Mouse (Mus musculus) lung, postnatal 0 days (tissue): ENCODE results near the gene Xlr5a. TPM values are rescaled to one million over a fixed set of nuclear protein-coding genes. Genes with fewer than 3 reads are reported as not detected.
"Not testable (repeated sequence)": the region's sequence is repeated elsewhere in the genome, so short reads cannot be mapped to it uniquely, and the experiment has no call there.

ENCODE experiments used
- ATAC-seq: fragments of 200-750 bp; cut with Nextera tagmentation; 2 replicates; pipeline ENCODE4 v1.8.0; 2017; ENCODE audit warnings: moderate library complexity
- DNase-seq: peaks from one replicate; pipeline ENCODE4 v3.0.0-alpha.2; 2016; ENCODE audit warnings: low spot score
- H3K27ac ChIP-seq: fragments of 300-500 bp; sonication (generic); 2 replicates; pipeline ENCODE4 v1.5.1; 2014; ENCODE audit warnings: antibody characterized with exemption, mild to moderate bottlenecking, low read length, mixed read lengths
- H3K27me3 ChIP-seq: fragments of 300-500 bp; sonication (generic); replicated peaks from 2 replicates; pipeline ENCODE4 v1.6.1; 2014; ENCODE audit warnings: low read length, mixed read lengths; ENCODE audit not compliant: insufficient read depth
- H3K36me3 ChIP-seq: fragments of 300-500 bp; sonication (generic); 2 replicates; pipeline ENCODE4 v1.6.1; 2014; ENCODE audit warnings: low read length, mixed read lengths; ENCODE audit not compliant: insufficient read depth
- H3K4me1 ChIP-seq: fragments of 300-500 bp; sonication (generic); 2 replicates; pipeline ENCODE4 v1.6.1; 2014; ENCODE audit warnings: antibody characterized with exemption, low read depth, low read length, mixed read lengths; ENCODE audit not compliant: insufficient read depth
- H3K4me2 ChIP-seq: fragments of 300-500 bp; sonication (generic); replicated peaks from 2 replicates; pipeline ENCODE4 v1.6.1; 2014; ENCODE audit warnings: low read depth, mild to moderate bottlenecking, low read length, moderate library complexity, mixed read lengths
- H3K4me3 ChIP-seq: fragments of 300-500 bp; sonication (generic); 2 replicates; pipeline ENCODE4 v1.5.1; 2014; ENCODE audit warnings: low read depth, low read length
- H3K9ac ChIP-seq: fragments of 300-500 bp; sonication (generic); replicated peaks from 2 replicates; pipeline ENCODE4 v1.6.1; 2014; ENCODE audit warnings: low read depth, mild to moderate bottlenecking
- H3K9me3 ChIP-seq: fragments of 300-500 bp; sonication (generic); 2 replicates; pipeline ENCODE4 v1.6.1; 2016; ENCODE audit warnings: low read length, mixed read lengths
- CTCF ChIP-seq: IDR thresholded peaks from 2 replicates; pipeline ENCODE4 v1.5.1; 2016; ENCODE audit warnings: antibody characterized with exemption, mild to moderate bottlenecking
- EP300 ChIP-seq: IDR thresholded peaks from 2 replicates; pipeline ENCODE4 v1.6.1; 2016; ENCODE audit warnings: antibody characterized with exemption, mild to moderate bottlenecking, control low read depth
- WGBS: fragments of 180-500 bp; shearing (Covaris S2); extraction: QIAGEN DNeasy Blood & Tissue Kit; methylation state at CpG from one replicate; pipeline ENCODE4 v1.1.7; 2014; 5-methylcytosine and 5-hydroxymethylcytosine counted together
- polyA plus RNA-seq: library from polyadenylated mRNA; unstranded; fragments of >200 nt; fragmentation: Nextera tagmentation; extraction: Ambion mirVana; gene quantifications from 2 replicates; pipeline ENCODE4 v1.2.1, GENCODE M21; 2015

Xlr5a gene
- polyA plus RNA-seq, 1 experiment from 2014 or later, result not detected

DNA sequence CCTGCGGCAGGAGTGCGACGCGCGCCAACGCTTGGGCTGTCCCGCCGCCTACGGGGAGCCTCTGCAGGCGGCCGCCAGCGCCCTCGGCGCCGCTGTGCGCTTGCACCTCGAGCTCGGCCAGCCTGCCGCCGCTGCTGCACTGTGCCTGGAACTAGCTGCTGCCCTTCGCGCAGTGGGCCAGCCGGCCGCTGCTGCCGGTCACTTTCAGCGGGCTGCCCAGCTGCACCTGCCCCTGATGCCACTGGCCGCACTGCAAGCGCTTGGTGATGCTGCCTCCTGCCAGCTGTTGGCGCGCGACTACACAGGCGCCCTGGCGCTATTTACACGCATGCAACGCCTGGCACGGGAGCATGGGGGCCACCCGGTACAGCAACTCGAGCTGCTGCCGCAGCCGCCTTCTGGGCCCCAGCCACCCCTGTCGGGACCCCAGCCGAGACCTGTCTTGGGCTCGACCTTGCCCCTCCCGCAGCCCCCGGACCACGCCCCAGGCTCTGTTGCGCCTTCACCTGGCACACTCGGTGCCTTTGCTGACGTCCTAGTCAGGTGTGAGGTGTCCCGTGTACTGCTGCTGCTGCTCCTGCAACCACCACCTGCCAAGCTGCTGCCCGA is 64.1 kb downstream of the Xlr5a start:
- no peaks in the 10 kb centered on the region for H3K4me1 ChIP-seq
- H3K27ac ChIP-seq, result peak overlapping the region; percentile 90
- TF ChIP-seq EP300, result no peak
- TF ChIP-seq CTCF, result peak; percentile 29
- H3K9ac ChIP-seq, result peak overlapping the region; percentile 39; the same call in 1 of the 2 replicates
- H3K4me2 ChIP-seq, result peak overlapping the region; percentile 74
- H3K36me3 ChIP-seq, result no peaks in the 10 kb centered on the region
- WGBS, result 20% methylated on average over 26 of the region's 51 CpGs
- no peaks in the 10 kb centered on the region for H3K9me3 ChIP-seq
- H3K4me3 ChIP-seq, result peak overlapping the region; percentile 52
- ATAC-seq, result peak; percentile 55
- peak; percentile 47 for DNase-seq
- H3K27me3 ChIP-seq, result 0 out of 2 replicates have a peak, but pooled peaks cover 2% of the 10 kb centered on the region

DNA sequence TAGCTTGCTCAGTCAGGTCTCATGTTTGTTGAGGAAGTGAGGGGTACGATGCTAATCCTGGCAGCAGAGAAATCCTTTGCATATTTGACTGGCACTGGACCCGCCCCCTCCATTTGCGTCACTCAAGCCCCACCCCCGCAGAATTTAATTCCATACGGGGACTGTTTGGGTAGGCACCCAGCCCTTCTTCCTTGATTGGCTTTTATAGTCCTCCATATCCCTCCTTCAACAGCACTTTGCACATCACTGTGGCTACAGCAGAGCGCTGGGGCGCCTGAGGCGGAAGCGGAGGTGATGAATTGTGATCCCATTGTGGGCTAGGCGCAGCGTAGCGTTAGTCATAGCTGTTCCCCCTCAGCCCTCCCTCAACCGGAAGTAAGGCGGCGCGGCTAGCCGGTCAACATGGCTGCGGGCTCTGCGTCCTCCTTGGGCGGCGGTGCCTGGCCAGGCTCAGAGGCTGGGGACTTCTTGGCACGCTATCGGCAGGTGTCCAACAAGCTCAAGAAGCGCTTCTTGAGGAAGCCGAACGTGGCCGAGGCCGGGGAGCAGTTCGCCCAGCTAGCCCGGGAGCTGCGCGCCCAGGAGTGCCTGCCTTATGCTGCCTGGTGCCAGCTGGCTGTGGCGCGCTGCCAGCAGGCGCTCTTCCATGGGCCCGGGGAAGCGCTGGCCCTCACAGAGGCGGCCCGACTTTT is 64.7 kb downstream of the Xlr5a start, which contains the start of gene F8a:
F8a (plus strand) TSS at position 378 of the 692 bp plus-strand sequence.
- no peaks in the 10 kb centered on the region for H3K9me3 ChIP-seq
- H3K4me1 ChIP-seq, result no peaks in the 10 kb centered on the region
- 10% methylated on average over 31 of the region's 39 CpGs for WGBS
- H3K27ac ChIP-seq, result peak within 1 kb of the TSS; percentile 90
- peak; percentile 90 for DNase-seq
- peak within 1 kb of the TSS; percentile 39; the same call in 1 of the 2 replicates for H3K9ac ChIP-seq
- H3K27me3 ChIP-seq, result 0 out of 2 replicates have a peak, but pooled peaks cover 2% of the 10 kb centered on the region
- TF ChIP-seq CTCF, result no peak
- peak within 1 kb of the TSS; percentile 74 for H3K4me2 ChIP-seq
- no peaks in the 10 kb centered on the region for H3K36me3 ChIP-seq
- H3K4me3 ChIP-seq, result peak within 1 kb of the TSS; percentile 52
- ATAC-seq, result peak; percentile 96

DNA sequence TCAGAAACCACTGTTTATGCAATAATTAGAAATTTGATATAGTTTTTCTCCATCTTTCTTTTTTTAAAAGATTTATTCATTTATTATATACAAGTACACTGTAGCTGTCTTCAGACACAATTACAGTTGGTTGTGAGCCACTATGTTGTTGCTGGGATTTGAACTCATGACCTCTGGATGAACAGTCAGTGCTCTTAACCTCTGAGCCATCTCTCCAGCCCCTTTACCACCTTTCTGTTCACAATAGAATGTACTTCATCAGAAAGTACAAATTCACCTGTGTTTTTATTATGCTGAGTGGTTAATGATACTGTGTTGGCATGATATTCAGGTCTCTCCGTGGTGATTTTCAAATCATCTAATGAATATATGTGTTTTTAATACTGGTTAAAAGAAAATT is 67.4 kb downstream of the Xlr5a start:
- Histone ChIP-seq H3K9me3 (no peaks in the 10 kb centered on the region), H3K4me1 (no peaks in the 10 kb centered on the region), H3K36me3 (no peaks in the 10 kb centered on the region), H3K27ac (no peak overlapping the region), H3K27me3 (0 out of 2 replicates have a peak, but pooled peaks cover 2% of the 10 kb centered on the region), H3K4me3 (no peak overlapping the region), H3K9ac (no peak overlapping the region), H3K4me2 (no peak overlapping the region)
- DNase-seq (peak; percentile 2), ATAC-seq (no peak)
- TF ChIP-seq EP300 (no peak), CTCF (no peak)
- whole genome bisulfite sequencing, result 30% methylated on average over 1 of the region's 1 CpGs

DNA sequence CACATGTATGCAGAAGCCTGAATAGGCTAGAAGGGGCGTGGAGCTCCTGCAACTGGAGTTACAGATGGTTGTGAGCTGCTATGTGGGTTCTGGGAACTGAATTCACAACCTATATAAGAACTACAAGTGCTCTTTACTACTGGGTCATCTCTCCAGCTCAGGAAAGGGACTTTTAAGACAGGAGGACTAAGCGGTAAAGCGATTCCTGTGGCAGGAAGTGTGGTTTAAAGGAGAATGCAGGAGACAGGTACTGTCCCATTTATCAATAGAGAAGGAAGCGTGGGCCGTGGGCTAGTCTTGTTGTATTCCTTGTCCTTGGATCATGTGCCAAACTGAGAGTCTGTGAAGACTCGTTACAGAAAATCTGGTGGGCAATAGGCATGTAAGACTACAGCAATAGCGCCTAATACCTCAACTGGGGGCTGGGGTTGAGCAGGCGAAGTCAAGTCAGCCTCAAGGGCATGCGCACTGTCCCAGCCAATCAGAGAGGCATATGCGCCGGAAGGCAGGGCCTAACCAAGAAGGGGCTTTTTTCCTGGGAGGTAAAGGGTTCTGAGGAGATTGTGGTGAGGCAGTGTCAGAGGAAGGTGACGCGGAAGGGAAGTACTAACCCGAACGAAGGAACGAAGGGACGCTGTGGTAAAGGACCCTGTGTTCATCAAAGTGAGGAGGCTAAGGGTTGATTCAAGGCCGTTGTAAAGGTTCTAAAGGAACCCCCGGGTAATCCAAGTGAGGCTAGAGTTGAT is 78.8 kb downstream of the Xlr5a start, which contains the start of gene Xlr4b:
Xlr4b (plus strand) TSS at position 515 of the 746 bp plus-strand sequence.
- 55% methylated on average over 8 of the region's 19 CpGs for WGBS
- H3K4me1 ChIP-seq, H3K4me3 ChIP-seq, H3K9ac ChIP-seq, H3K9me3 ChIP-seq, H3K4me2 ChIP-seq, H3K27me3 ChIP-seq, ATAC-seq, DNase-seq, H3K36me3 ChIP-seq, H3K27ac ChIP-seq: not testable (repeated sequence)

DNA sequence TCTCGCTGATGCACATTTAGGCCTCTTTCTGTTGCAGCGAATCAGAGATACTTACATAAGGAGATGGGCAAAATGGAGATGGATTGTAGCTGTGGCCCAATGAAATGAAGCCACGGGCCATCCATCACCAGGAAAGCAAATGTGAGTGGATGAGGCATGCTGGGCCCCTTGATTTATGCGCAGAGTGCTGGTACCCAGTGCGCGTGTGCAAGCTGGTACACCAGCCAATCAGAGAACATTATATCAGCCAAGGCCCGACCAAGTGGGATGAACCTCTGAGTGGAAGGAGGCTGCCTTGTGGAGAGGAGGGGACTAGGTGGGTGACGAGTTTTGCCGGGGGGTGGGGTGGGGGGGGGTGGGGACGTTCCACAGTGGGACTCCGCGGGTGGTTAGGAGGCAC is 100.8 kb downstream of the Xlr5a start, which contains the start of gene Xlr3b:
Xlr3b (plus strand) TSS at position 274 of the 400 bp plus-strand sequence.
- H3K9me3 ChIP-seq, H3K9ac ChIP-seq, H3K36me3 ChIP-seq, H3K4me2 ChIP-seq, H3K4me1 ChIP-seq, H3K27me3 ChIP-seq, H3K4me3 ChIP-seq, H3K27ac ChIP-seq: not testable (repeated sequence)
- ATAC-seq (peak; percentile 14; the same call in 1 of the 2 replicates), DNase-seq (peak; percentile 4)
- 80% methylated on average over 7 of the region's 12 CpGs for WGBS

DNA sequence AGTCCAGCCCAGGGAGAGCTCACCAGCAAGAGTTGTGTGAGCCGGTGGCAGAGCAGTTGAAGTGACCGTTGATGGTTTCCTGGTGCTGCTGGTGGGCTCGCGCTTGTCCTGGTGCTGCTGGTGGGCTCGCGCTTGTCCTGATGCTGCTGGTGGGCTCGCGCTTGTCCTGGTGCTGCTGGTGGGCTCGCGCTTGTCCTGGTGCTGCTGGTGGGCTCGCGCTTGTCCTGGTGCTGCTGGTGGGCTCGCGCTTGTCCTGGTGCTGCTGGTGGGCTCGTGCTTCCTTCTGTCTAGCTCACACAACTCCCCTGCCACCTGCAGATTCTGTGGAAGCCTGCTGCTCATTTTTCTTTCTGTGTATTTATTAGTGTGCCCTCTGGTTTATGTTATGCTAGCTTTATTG is 115.9 kb downstream of the Xlr5a start, which contains the start of gene Spin2d:
Spin2d (minus strand) TSS at position 101 of the 400 bp plus-strand sequence.
- H3K36me3 ChIP-seq, H3K9me3 ChIP-seq, H3K4me1 ChIP-seq, ATAC-seq, H3K27me3 ChIP-seq, DNase-seq, H3K4me3 ChIP-seq, H3K9ac ChIP-seq, H3K4me2 ChIP-seq, H3K27ac ChIP-seq: not testable (repeated sequence)
- WGBS, result 47% methylated on average over 3 of the region's 15 CpGs

DNA sequence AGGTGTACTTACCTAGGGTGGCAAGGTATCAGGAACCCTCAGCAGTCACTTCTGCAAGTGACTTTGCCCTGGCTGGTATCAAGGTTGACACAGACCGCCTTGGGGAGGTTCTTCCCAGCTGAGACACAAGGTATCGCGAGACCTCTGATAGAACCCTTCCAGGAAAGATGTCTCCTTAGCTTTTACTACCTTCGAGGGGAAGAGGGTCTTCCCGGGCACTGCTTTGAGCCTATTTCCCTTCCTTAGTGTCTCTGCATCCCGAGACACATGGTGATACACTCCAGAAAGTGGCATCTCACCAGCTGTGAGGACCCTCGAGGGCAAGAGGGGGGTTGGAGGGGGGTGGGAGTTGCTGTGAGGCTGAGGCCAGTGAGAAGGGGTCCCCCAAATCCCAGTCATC is 143.4 kb downstream of the Xlr5a start, which contains the start of gene DXBay18:
DXBay18 (minus strand) TSS at position 101 of the 400 bp plus-strand sequence.
- no CpG with 5 or more reads among the region's 7 CpGs for WGBS
- not testable (repeated sequence) for H3K4me3 ChIP-seq, H3K9me3 ChIP-seq, H3K36me3 ChIP-seq, H3K4me1 ChIP-seq, ATAC-seq, DNase-seq, H3K4me2 ChIP-seq, H3K27me3 ChIP-seq, H3K27ac ChIP-seq, H3K9ac ChIP-seq

DNA sequence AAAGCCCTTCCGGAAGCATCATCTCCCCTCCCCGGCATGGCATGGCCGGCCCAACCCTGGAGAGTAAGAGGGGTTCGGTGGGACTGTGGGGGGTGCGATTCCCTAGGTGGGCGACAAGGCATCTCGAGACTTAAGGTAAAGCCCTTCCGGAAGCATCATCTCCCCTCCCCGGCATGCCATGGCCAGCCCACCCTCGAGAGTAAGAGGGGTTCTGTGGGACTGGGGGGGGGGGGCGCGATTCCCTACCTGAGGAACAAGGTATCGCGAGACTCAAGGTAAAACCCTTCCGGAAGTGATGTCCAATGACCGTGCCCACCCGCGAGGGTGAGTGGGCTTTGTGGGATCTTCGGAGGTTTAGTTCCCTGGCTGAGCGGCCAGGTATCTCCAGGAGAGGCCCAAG is 144.3 kb downstream of the Xlr5a start, which contains the start of gene Xlr5b:
Xlr5b (plus strand) TSS at position 301 of the 400 bp plus-strand sequence.
- H3K27ac ChIP-seq, H3K9me3 ChIP-seq, ATAC-seq, H3K4me2 ChIP-seq, H3K36me3 ChIP-seq, H3K4me3 ChIP-seq, H3K4me1 ChIP-seq, DNase-seq, H3K27me3 ChIP-seq, H3K9ac ChIP-seq: not testable (repeated sequence)
- WGBS, result no CpG with 5 or more reads among the region's 20 CpGs
